Mouse (Mus musculus) cerebellum, adult 2 months (tissue): ENCODE results near the gene Prrt3. TPM values are rescaled to one million over a fixed set of nuclear protein-coding genes. Genes with fewer than 3 reads are reported as not detected.

Experiments
- DNase-seq, 2 experiments: peaks; one replicate each; pipeline ENCODE4 v3.0.0; 2021
- H3K27ac ChIP-seq: fragments of 200-500 bp; 2 replicates; pipeline ENCODE4 v1.5.1; 2012; ENCODE audit warnings: low read length, control low read depth, inconsistent platforms; ENCODE audit not compliant: insufficient read depth
- H3K27me3 ChIP-seq: fragments of 200-500 bp; 2 replicates; pipeline ENCODE4 v1.6.1; 2012; ENCODE audit warnings: inconsistent platforms, mild to moderate bottlenecking, low read length, moderate library complexity; ENCODE audit not compliant: control insufficient read depth, insufficient read depth
- H3K4me1 ChIP-seq: fragments of 200-500 bp; 2 replicates; pipeline ENCODE4 v1.6.1; 2011; ENCODE audit warnings: low read length; ENCODE audit not compliant: control insufficient read depth, insufficient read depth
- H3K4me3 ChIP-seq: fragments of 200-500 bp; replicated peaks from 2 replicates; pipeline ENCODE3; 2011; ENCODE audit warnings: mild to moderate bottlenecking, low read depth, low read length, control low read depth; ENCODE audit not compliant: insufficient read depth
- CTCF ChIP-seq: fragments of 200-500 bp; IDR thresholded peaks from 2 replicates; pipeline ENCODE4 v1.5.1; 2011; ENCODE audit warnings: low read depth, mild to moderate bottlenecking, control low read depth, low read length, moderate library complexity, borderline replicate concordance; ENCODE audit not compliant: insufficient read depth
- POLR2A ChIP-seq: fragments of 200-500 bp; IDR thresholded peaks from 2 replicates; pipeline ENCODE4 v1.6.1; 2011; ENCODE audit warnings: low read length, control low read depth, borderline replicate concordance; ENCODE audit not compliant: insufficient read depth
- WGBS: fragments of 180-500 bp; shearing (Covaris S2); methylation state at CpG from one replicate; pipeline ENCODE4 v1.1.7; 2018; 5-methylcytosine and 5-hydroxymethylcytosine counted together
- polyA plus RNA-seq: library from polyadenylated mRNA; depleted of rRNA; stranded (reverse); fragments of >200 nt; gene quantifications from 2 replicates; pipeline ENCODE4 v1.2.3, GENCODE M21; 2012; rRNA removed

The Prrt3 gene
- polyA plus RNA-seq, 1 experiment: 41.2 TPM

- WGBS: 9% methylated on average over 10 of the region's 10 CpGs
- Histone ChIP-seq H3K4me1 (no peaks in the 10 kb centered on the region; the same call in 1 of the 2 replicates), H3K27ac (peak overlapping the region; percentile 22; the same call in 1 of the 2 replicates), H3K4me3 (peak overlapping the region; percentile 51), H3K27me3 (no peaks in the 10 kb centered on the region)
- peak; percentile 50 to 63 for DNase-seq
- TF ChIP-seq CTCF: no peak
- TF ChIP-seq POLR2A: no peak
Observed at GRCm38 (mm10) chr6:113458635-113459034, 43.1 kb downstream of the Prrt3 start.

- WGBS: 76% methylated on average over 10 of the region's 10 CpGs
- Histone ChIP-seq H3K27me3 (no peaks in the 10 kb centered on the region), H3K4me1 (no peaks in the 10 kb centered on the region; the same call in 1 of the 2 replicates), H3K27ac (peak within 1 kb of the TSS; percentile 22; the same call in 1 of the 2 replicates), H3K4me3 (peak within 1 kb of the TSS; percentile 51)
- no peak for DNase-seq
- TF ChIP-seq CTCF (no peak), POLR2A (no peak)
Observed at GRCm38 (mm10) chr6:113457952-113458534, 43.7 kb downstream of the Prrt3 start, which contains the start of gene Il17re. Gene Il17re (plus strand): TSS chr6:113458484.

GRCm38 (mm10) chr6:113455007-113455406 lies 46.7 kb downstream of the Prrt3 start:
- no peaks in the 10 kb centered on the region; the same call in 1 of the 2 replicates for H3K4me1 ChIP-seq
- H3K27ac ChIP-seq: no peak overlapping the region
- no peak for TF ChIP-seq POLR2A
- TF ChIP-seq CTCF: no peak
- no peak overlapping the region for H3K4me3 ChIP-seq
- 77% methylated on average over 5 of the region's 5 CpGs for WGBS
- no peak for DNase-seq
- H3K27me3 ChIP-seq: no peaks in the 10 kb centered on the region

GRCm38 (mm10) chr6:113451839-113452238 lies 49.9 kb downstream of the Prrt3 start:
- TF ChIP-seq POLR2A (no peak), CTCF (no peak)
- H3K27me3 ChIP-seq: no peaks in the 10 kb centered on the region
- WGBS: 8% methylated on average over 2 of the region's 2 CpGs
- peaks cover 5% of the 10 kb centered on the region; the same call in 1 of the 2 replicates for H3K4me1 ChIP-seq
- DNase-seq: no peak
- H3K4me3 ChIP-seq: no peak overlapping the region
- H3K27ac ChIP-seq: no peak overlapping the region

GRCm38 (mm10) chr6:113447639-113448038 lies 54.1 kb downstream of the Prrt3 start:
- peak in 1 of 2 experiments; percentile 49 for DNase-seq
- no peak for TF ChIP-seq POLR2A
- TF ChIP-seq CTCF: no peak
- H3K4me3 ChIP-seq: no peak overlapping the region
- 11% methylated on average over 4 of the region's 4 CpGs for WGBS
- H3K4me1 ChIP-seq: peaks cover 7% of the 10 kb centered on the region; the same call in 1 of the 2 replicates
- H3K27me3 ChIP-seq: no peaks in the 10 kb centered on the region
- no peak overlapping the region for H3K27ac ChIP-seq

- WGBS: 62% methylated on average over 8 of the region's 8 CpGs
- TF ChIP-seq POLR2A: no peak
Observed at GRCm38 (mm10) chr6:113444207-113444965, 57.3 kb downstream of the Prrt3 start.

More at GRCm38 (mm10) chr6:113444207-113444965, 57.3 kb downstream of the Prrt3 start:
- peaks cover 7% of the 10 kb centered on the region; the same call in 1 of the 2 replicates for H3K4me1 ChIP-seq
- H3K27me3 ChIP-seq: no peaks in the 10 kb centered on the region
- H3K4me3 ChIP-seq: no peak overlapping the region
- no peak overlapping the region for H3K27ac ChIP-seq
- DNase-seq: no peak

Other genes with a start within 250 kb of the Prrt3 start
- 105 and 114 TPM in 2 replicates for gene Cpne9, start 219.6 kb downstream of the Prrt3 start, polyA plus RNA-seq
- gene Brpf1, start 194.8 kb downstream of the Prrt3 start, polyA plus RNA-seq: 48.1 and 53.4 TPM in 2 replicates
- gene Ogg1, start 175.0 kb downstream of the Prrt3 start, polyA plus RNA-seq: 11.0 and 11.6 TPM in 2 replicates
- gene Camk1, start 157.9 kb downstream of the Prrt3 start, polyA plus RNA-seq: 93.0 and 94.8 TPM in 2 replicates
- gene Tada3, start 124.0 kb downstream of the Prrt3 start, polyA plus RNA-seq: 48.2 and 49.4 TPM in 2 replicates
- 137 and 152 TPM in 2 replicates for gene Arpc4, start 123.8 kb downstream of the Prrt3 start, polyA plus RNA-seq
- gene Ttll3, start 112.7 kb downstream of the Prrt3 start, polyA plus RNA-seq: 52.2 and 62.4 TPM in 2 replicates
- 37.4 and 45.9 TPM in 2 replicates for gene Rpusd3, start 82.6 kb downstream of the Prrt3 start, polyA plus RNA-seq
- gene Cidec, start 66.2 kb downstream of the Prrt3 start, polyA plus RNA-seq: 0.10 and 0.30 TPM in 2 replicates
- gene Jagn1, start 59.4 kb downstream of the Prrt3 start, polyA plus RNA-seq: 58.4 and 61.0 TPM in 2 replicates
- 4.8 and 9.2 TPM in 2 replicates for gene Il17re, start 43.4 kb downstream of the Prrt3 start, polyA plus RNA-seq
- 6.6 and 7.5 TPM in 2 replicates for gene Il17rc, start 30.5 kb downstream of the Prrt3 start, polyA plus RNA-seq
- gene Creld1, start 18.6 kb downstream of the Prrt3 start, polyA plus RNA-seq: 57.4 and 58.1 TPM in 2 replicates
- 91.7 and 96.7 TPM in 2 replicates for gene Emc3, start 29.7 kb upstream of the Prrt3 start, polyA plus RNA-seq
- 0.34 and 0.55 TPM in 2 replicates for gene Fancd2, start 29.8 kb upstream of the Prrt3 start, polyA plus RNA-seq
- not detected in 2 replicates for gene Fancd2os, start 98.8 kb upstream of the Prrt3 start, polyA plus RNA-seq
- gene Brk1, start 102.8 kb upstream of the Prrt3 start, polyA plus RNA-seq: 224 and 238 TPM in 2 replicates
- 43.9 and 50.1 TPM in 2 replicates for gene Vhl, start 122.0 kb upstream of the Prrt3 start, polyA plus RNA-seq
- gene Irak2, start 136.5 kb upstream of the Prrt3 start, polyA plus RNA-seq: 15.5 and 19.5 TPM in 2 replicates
- 28.9 and 31.0 TPM in 2 replicates for gene Tatdn2, start 195.1 kb upstream of the Prrt3 start, polyA plus RNA-seq
- gene Ghrl, start 217.9 kb upstream of the Prrt3 start, polyA plus RNA-seq: 0.73 and 1.4 TPM in 2 replicates
- gene Sec13, start 238.8 kb upstream of the Prrt3 start, polyA plus RNA-seq: 108 and 114 TPM in 2 replicates